ENCODE assay signal across 22 mouse cellular contexts in genomic region chr8:70689892-70690390, GRCm38 (mm10). TPM values are rescaled to one million over a fixed set of nuclear protein-coding genes. Genes with fewer than 3 reads are reported as not detected.
A peak's percentile ranks its signal among the peaks of the same experiment; 100 is the strongest.
DNase-seq lines count a peak whose midpoint lies in the region; TF ChIP-seq lines count a peak whose summit lies in the region.
"Had no signal": no experiment of that assay in that cellular context is flagged by ENCODE, and none has a peak within 500 bp of the region (broad histone marks: within the 10 kb centered on the region; RNA-seq: fewer than 3 reads in every experiment).

No protein-coding gene starts in this region.

- peak; percentile 74 for DNase-seq in gastrocnemius, adult 2 months
- no peak for DNase-seq in gastrocnemius, postnatal 4 days (ENCODE audit: low spot score in 2 of 2)
- DNase-seq in kidney, adult 18-20 months = peak; percentile 34
- DNase-seq in kidney, adult 9 months = no peak
- peak; percentile 59 for DNase-seq in NIH3T3 (ENCODE audit: low read depth)
- DNase-seq in limb, embryonic 10.5 days (ENCODE audit: low spot score) = no peak
- no peak for DNase-seq in cerebellum, postnatal 25 days
- no peak for DNase-seq in ovary, postnatal 10 days (ENCODE audit: low spot score)
- DNase-seq: cerebellum, adult 8-10 months; embryo, embryonic 11 days; gastrocnemius, postnatal 10 days; retina, postnatal 1 day; thymus, postnatal 14 days had no signal

- intact Hi-C loops in gastrocnemius, adult 2 months (cut with DNase I) = no loop called here

- no peaks in the 10 kb centered on the region for H3K9me3 ChIP-seq in limb, embryonic 10.5 days (replicated peaks)
- H3K9me3 ChIP-seq: midbrain, embryonic 12.5 days had no signal

- H3K27me3 ChIP-seq in limb, embryonic 10.5 days (ENCODE audit: low read depth, poor library complexity, severe bottlenecking) = no peaks in the 10 kb centered on the region

- no peak overlapping the region for H3K27ac ChIP-seq in gastrocnemius, adult 2 months
- peak overlapping the region; percentile 71 for H3K27ac ChIP-seq in limb, embryonic 10.5 days
- H3K27ac ChIP-seq: left cerebral cortex, adult 2 months; liver, embryonic 14.5 days; midbrain, embryonic 12.5 days had no signal

- H3K4me1 ChIP-seq in limb, embryonic 10.5 days = peaks cover 53% of the 10 kb centered on the region

- H3K36me3 ChIP-seq in limb, embryonic 10.5 days = peaks cover 12% of the 10 kb centered on the region; the same call in 1 of the 2 replicates
- H3K36me3 ChIP-seq: midbrain, embryonic 12.5 days had no signal

- WGBS in limb, embryonic 10.5 days = 88% methylated on average over 5 of the region's 5 CpGs

- no peak overlapping the region for H3K4me3 ChIP-seq in gastrocnemius, adult 2 months
- H3K4me3 ChIP-seq in limb, embryonic 10.5 days = no peak overlapping the region
- H3K4me3 ChIP-seq: left cerebral cortex, adult 2 months; midbrain, embryonic 12.5 days had no signal

- TF ChIP-seq CTCF in gastrocnemius, adult 2 months (IDR thresholded peaks at IDR 0.05) = no peak

RNA-seq across cellular contexts. Expression of gene Jund, which starts 8.8 kb away (rescaled TPM):
- total RNA-seq in gastrocnemius, adult 2 months (2021) = 10 to 100 TPM; 35.5 to 54.5 TPM
- 100 to 1,000 TPM; 201 to 228 TPM for total RNA-seq in gastrocnemius, postnatal 4 days (2021)
- 69.0 and 80.6 TPM in 2 replicates for polyA plus RNA-seq in limb, embryonic 10.5 days (2016; fragmentation: Nextera tagmentation; extraction: Ambion mirVana)

RNA-seq across cellular contexts. Expression of gene Iqcn, which starts 13.3 kb away (rescaled TPM):
- not detected for total RNA-seq in gastrocnemius, adult 2 months (2021)
- total RNA-seq in gastrocnemius, postnatal 4 days (2021) = not detected
- polyA plus RNA-seq in limb, embryonic 10.5 days (2016; fragmentation: Nextera tagmentation; extraction: Ambion mirVana) = not detected in 2 replicates
- total RNA-seq: gastrocnemius, postnatal 10 days; MEL had no signal
- polyA plus RNA-seq: intestine, embryonic 16.5 days; liver, embryonic 14.5 days; neural tube, embryonic 11.5 days; stomach, embryonic 16.5 days had no signal

RNA-seq across cellular contexts. Expression of gene Lsm4, which starts 16.9 kb away (rescaled TPM):
- 10 to 100 TPM; 61.7 to 65.6 TPM for total RNA-seq in gastrocnemius, adult 2 months (2021)
- total RNA-seq in gastrocnemius, postnatal 4 days (2021) = 10 to 100 TPM; 70.1 to 84.7 TPM
- 405 and 438 TPM in 2 replicates for polyA plus RNA-seq in limb, embryonic 10.5 days (2016; fragmentation: Nextera tagmentation; extraction: Ambion mirVana)

RNA-seq across cellular contexts. Expression of gene Gm3336, which starts 28.4 kb away (rescaled TPM):
- not detected for total RNA-seq in gastrocnemius, adult 2 months (2021)
- not detected for total RNA-seq in gastrocnemius, postnatal 4 days (2021)
- not detected in 2 replicates for polyA plus RNA-seq in limb, embryonic 10.5 days (2016; fragmentation: Nextera tagmentation; extraction: Ambion mirVana)
- total RNA-seq: gastrocnemius, postnatal 10 days; heart, postnatal 10 days; layer of hippocampus, adult 18-20 months; left cerebral cortex, adult 2 months had no signal
- polyA plus RNA-seq: midbrain, embryonic 12.5 days; neural tube, embryonic 11.5 days had no signal

RNA-seq across cellular contexts. Expression of gene Pgpep1, which starts 29.8 kb away (rescaled TPM):
- 10 to 100 TPM in 1 of 2 experiments, 1 to 10 TPM in 1; 9.3 to 22.5 TPM for total RNA-seq in gastrocnemius, adult 2 months (2021)
- total RNA-seq in gastrocnemius, postnatal 4 days (2021) = 10 to 100 TPM; 41.4 to 47.0 TPM
- polyA plus RNA-seq in limb, embryonic 10.5 days (2016; fragmentation: Nextera tagmentation; extraction: Ambion mirVana) = 44.7 and 45.0 TPM in 2 replicates

Comparison
In these comparisons a context has a peak if more than half of its experiments do, and no peak if none do; other contexts are left out.
1. DNase-seq: peak in gastrocnemius, adult 2 months (single experiment), kidney, adult 18-20 months (single experiment) and NIH3T3 (single experiment); none in gastrocnemius, postnatal 4 days (0 of 2), kidney, adult 9 months (single experiment), limb, embryonic 10.5 days (single experiment), cerebellum, postnatal 25 days (0 of 2) and ovary, postnatal 10 days (single experiment).